Mouse (Mus musculus) gastrocnemius, adult 18-20 months (tissue): Measurements from ENCODE around the gene Gigyf1. TPM values are rescaled to one million over a fixed set of nuclear protein-coding genes. Genes with fewer than 3 reads are reported as not detected.

Experiments
- DNase-seq: peaks from one replicate; pipeline ENCODE4 v3.0.0; 2021; ENCODE audit warnings: low spot score
- total RNA-seq, 2 experiments: library from RNA; stranded (reverse); gene quantifications; 2 replicates each; pipeline ENCODE4 v1.2.3; 2021

The Gigyf1 gene
- total RNA-seq, 2 experiments from 2014 or later = 19.9 to 23.5 TPM

- peak; percentile 99 for DNase-seq
These were observed 14.9 kb downstream of the Gigyf1 start, which contains the start of the genes Epo and Gnb2 for GRCm38 (mm10) chr5:137533117-137533827. TSS of gene Epo (minus strand) at chr5:137533242. TSS of gene Gnb2 (minus strand) at chr5:137533510.

GRCm38 (mm10) chr5:137534762-137535161 lies 16.4 kb downstream of the Gigyf1 start:
- no peak for DNase-seq

- no peak for DNase-seq
These were observed 17.0 kb downstream of the Gigyf1 start for GRCm38 (mm10) chr5:137535318-137535717.

GRCm38 (mm10) chr5:137537461-137537860 lies 19.1 kb downstream of the Gigyf1 start:
- DNase-seq = no peak

- peak; percentile 3 for DNase-seq
These were observed 21.0 kb downstream of the Gigyf1 start for GRCm38 (mm10) chr5:137539291-137539801.

GRCm38 (mm10) chr5:137540991-137541390 lies 22.6 kb downstream of the Gigyf1 start:
- DNase-seq = no peak

GRCm38 (mm10) chr5:137541768-137542540 lies 23.6 kb downstream of the Gigyf1 start:
- DNase-seq = no peak

- no peak for DNase-seq
These were observed 26.6 kb downstream of the Gigyf1 start for GRCm38 (mm10) chr5:137544926-137545325.

GRCm38 (mm10) chr5:137545596-137545995 lies 27.2 kb downstream of the Gigyf1 start:
- no peak for DNase-seq

GRCm38 (mm10) chr5:137549840-137550239 lies 31.5 kb downstream of the Gigyf1 start:
- DNase-seq = no peak

- DNase-seq = no peak
These were observed 32.8 kb downstream of the Gigyf1 start for GRCm38 (mm10) chr5:137551119-137551518.

GRCm38 (mm10) chr5:137553000-137553399 lies 34.7 kb downstream of the Gigyf1 start:
- no peak for DNase-seq

- no peak for DNase-seq
These were observed 35.1 kb downstream of the Gigyf1 start, which contains the start of gene Actl6b for GRCm38 (mm10) chr5:137553411-137553837. TSS of gene Actl6b (plus strand) at chr5:137553517.

GRCm38 (mm10) chr5:137553898-137554297 lies 35.5 kb downstream of the Gigyf1 start:
- no peak for DNase-seq

- DNase-seq = no peak
These were observed 43.2 kb downstream of the Gigyf1 start for GRCm38 (mm10) chr5:137561556-137561955.

- no peak for DNase-seq
These were observed 44.6 kb downstream of the Gigyf1 start for GRCm38 (mm10) chr5:137562965-137563364.

GRCm38 (mm10) chr5:137565744-137566143 lies 47.4 kb downstream of the Gigyf1 start:
- DNase-seq = no peak

- DNase-seq = no peak
These were observed 48.1 kb downstream of the Gigyf1 start for GRCm38 (mm10) chr5:137566416-137566815.

GRCm38 (mm10) chr5:137568223-137568798 lies 50.0 kb downstream of the Gigyf1 start:
- DNase-seq = no peak

GRCm38 (mm10) chr5:137569031-137569430 lies 50.7 kb downstream of the Gigyf1 start:
- no peak for DNase-seq

GRCm38 (mm10) chr5:137569665-137570064 lies 51.3 kb downstream of the Gigyf1 start, which contains the start of gene Tfr2:
TSS of gene Tfr2 (plus strand) at chr5:137569840.
- peak; percentile 40 for DNase-seq

- no peak for DNase-seq
These were observed 51.8 kb downstream of the Gigyf1 start for GRCm38 (mm10) chr5:137570181-137570580.
